Mouse (Mus musculus) liver, embryonic 12.5 days (tissue): ENCODE results near the gene Unk. TPM values are rescaled to one million over a fixed set of nuclear protein-coding genes. Genes with fewer than 3 reads are reported as not detected.
A peak's percentile ranks its signal among the peaks of the same experiment; 100 is the strongest.
"Not testable (repeated sequence)": the region's sequence is repeated elsewhere in the genome, so short reads cannot be mapped to it uniquely, and the experiment has no call there.

Experiments used
- ATAC-seq: fragments of 200-750 bp; cut with Nextera tagmentation; 2 replicates; pipeline ENCODE4 v1.8.0; 2017; ENCODE audit warnings: moderate number of reproducible peaks, mild to moderate bottlenecking, moderate library complexity
- H3K27ac ChIP-seq: fragments of 300-500 bp; sonication (generic); 2 replicates; pipeline ENCODE4 v1.5.1; 2016; ENCODE audit warnings: mild to moderate bottlenecking
- H3K27me3 ChIP-seq: fragments of 300-500 bp; sonication (generic); replicated peaks from 2 replicates; pipeline ENCODE4 v1.6.1; 2016; ENCODE audit warnings: mild to moderate bottlenecking, moderate library complexity
- H3K36me3 ChIP-seq: fragments of 300-500 bp; sonication (generic); 2 replicates; pipeline ENCODE4 v1.6.1; 2016; ENCODE audit warnings: mild to moderate bottlenecking, moderate library complexity
- H3K4me1 ChIP-seq: fragments of 300-500 bp; sonication (generic); 2 replicates; pipeline ENCODE4 v1.6.1; 2016
- H3K4me2 ChIP-seq: fragments of 300-500 bp; sonication (generic); 2 replicates; pipeline ENCODE4 v1.6.1; 2016; ENCODE audit warnings: mild to moderate bottlenecking, moderate library complexity
- H3K4me3 ChIP-seq: fragments of 300-500 bp; sonication (generic); 2 replicates; pipeline ENCODE4 v1.5.1; 2016; ENCODE audit warnings: mild to moderate bottlenecking, moderate library complexity
- H3K9ac ChIP-seq: fragments of 300-500 bp; sonication (generic); 2 replicates; pipeline ENCODE4 v1.6.1; 2016; ENCODE audit warnings: mild to moderate bottlenecking, moderate library complexity
- H3K9me3 ChIP-seq: fragments of 300-500 bp; sonication (generic); replicated peaks from 2 replicates; pipeline ENCODE4 v1.6.1; 2016; ENCODE audit warnings: mild to moderate bottlenecking, moderate library complexity
- WGBS: fragments of 180-500 bp; shearing (Covaris S2); methylation state at CpG from one replicate; pipeline ENCODE4 v1.1.7; 2016; ENCODE audit not compliant: insufficient replicate concordance; 5-methylcytosine and 5-hydroxymethylcytosine counted together
- polyA plus RNA-seq: library from polyadenylated mRNA; unstranded; fragments of >200 nt; fragmentation: Nextera tagmentation; extraction: Ambion mirVana; gene quantifications from 2 replicates; pipeline ENCODE4 v1.2.1, GENCODE M21; 2016

Gene Unk
- polyA plus RNA-seq, 1 experiment from 2014 or later, result 18.7 TPM

- not testable (repeated sequence) for ATAC-seq, H3K9me3 ChIP-seq, H3K27me3 ChIP-seq
- H3K4me3 ChIP-seq, result peak overlapping the region; percentile 96
- peaks cover 20% of the 10 kb centered on the region for H3K4me1 ChIP-seq
- 3% methylated on average over 18 of the region's 18 CpGs for WGBS
- peak overlapping the region; percentile 100 for H3K9ac ChIP-seq
- H3K4me2 ChIP-seq, result peak overlapping the region; percentile 71
- peak overlapping the region; percentile 100 for H3K27ac ChIP-seq
- H3K36me3 ChIP-seq, result peaks cover 22% of the 10 kb centered on the region
Observed at GRCm38 (mm10) chr11:116023074-116023770, 6.9 kb upstream of the Unk start.

- peak overlapping the region; percentile 100 for H3K9ac ChIP-seq
- H3K4me1 ChIP-seq, result peaks cover 24% of the 10 kb centered on the region
- peak overlapping the region; percentile 96 for H3K4me3 ChIP-seq
- ATAC-seq, result peak; percentile 62
- peak overlapping the region; percentile 100 for H3K27ac ChIP-seq
- peak overlapping the region; percentile 71 for H3K4me2 ChIP-seq
- H3K36me3 ChIP-seq, result peaks cover 22% of the 10 kb centered on the region
- no peaks in the 10 kb centered on the region for H3K9me3 ChIP-seq
- H3K27me3 ChIP-seq, result no peaks in the 10 kb centered on the region
- under 1% methylated on average over 56 of the region's 57 CpGs for WGBS
Observed at GRCm38 (mm10) chr11:116023771-116024355, 6.3 kb upstream of the Unk start.

GRCm38 (mm10) chr11:116024356-116024808 lies 5.7 kb upstream of the Unk start:
- peak overlapping the region; percentile 100 for H3K27ac ChIP-seq
- no peaks in the 10 kb centered on the region for H3K27me3 ChIP-seq
- H3K4me1 ChIP-seq, result peaks cover 29% of the 10 kb centered on the region
- H3K9me3 ChIP-seq, result no peaks in the 10 kb centered on the region
- WGBS, result 0% methylated on average over 37 of the region's 37 CpGs
- peak overlapping the region; percentile 71 for H3K4me2 ChIP-seq
- peak overlapping the region; percentile 100 for H3K9ac ChIP-seq
- peak; percentile 92 for ATAC-seq
- H3K4me3 ChIP-seq, result peak overlapping the region; percentile 96
- peaks cover 22% of the 10 kb centered on the region for H3K36me3 ChIP-seq

DNA sequence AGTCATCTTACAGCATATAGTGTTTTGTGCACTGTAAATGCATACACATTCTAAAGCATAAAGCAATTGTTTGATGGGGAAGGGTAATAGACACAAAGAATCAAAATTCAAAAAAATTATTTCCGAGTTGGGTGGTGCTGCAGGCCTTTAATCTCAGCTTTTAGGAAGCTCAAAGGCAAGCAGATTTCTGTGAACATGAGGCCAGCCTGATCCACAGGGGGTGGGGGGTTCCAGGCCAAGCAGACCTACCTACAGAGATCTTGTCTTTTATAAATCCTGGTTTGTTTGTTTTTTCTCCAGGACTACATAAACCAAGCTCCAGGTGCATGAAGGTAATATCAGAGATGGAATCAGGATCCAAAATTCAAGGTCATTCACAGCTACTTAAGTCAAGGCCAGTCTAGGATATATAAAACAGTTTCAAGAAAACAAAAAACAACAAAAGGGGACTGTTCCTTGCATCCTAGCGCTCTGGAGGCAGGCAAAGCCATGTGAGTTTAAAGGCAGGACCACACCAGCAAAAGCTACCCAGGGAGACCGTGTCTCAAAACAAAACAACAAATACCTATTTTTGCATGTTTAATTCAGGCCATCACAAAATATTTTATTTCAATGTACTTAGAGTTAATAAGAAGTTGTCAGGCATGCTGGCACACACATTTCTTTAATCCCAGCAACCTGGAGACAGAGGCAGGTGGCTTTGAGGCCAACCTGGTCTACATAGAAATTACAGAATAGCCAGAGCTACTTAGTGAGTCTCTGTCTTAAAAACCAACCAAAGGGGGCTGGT lies 4.9 kb upstream of the Unk start:
- Histone ChIP-seq H3K9me3 (no peaks in the 10 kb centered on the region), H3K27ac (peak overlapping the region; percentile 76), H3K4me2 (0 out of 2 replicates have a peak overlapping the region, but pooled peaks have one; percentile 10), H3K27me3 (no peaks in the 10 kb centered on the region), H3K4me1 (peaks cover 33% of the 10 kb centered on the region), H3K4me3 (no peak overlapping the region), H3K36me3 (peaks cover 22% of the 10 kb centered on the region), H3K9ac (no peak overlapping the region)
- 77% methylated on average over 3 of the region's 3 CpGs for WGBS
- no peak for ATAC-seq

GRCm38 (mm10) chr11:116027756-116028155 lies 2.4 kb upstream of the Unk start, which contains the start of gene H3f3b:
Gene H3f3b, minus strand, starts transcription at chr11:116027962.
- Histone ChIP-seq H3K9me3 (no peaks in the 10 kb centered on the region), H3K4me3 (no peak within 1 kb of the TSS), H3K4me2 (no peak within 1 kb of the TSS), H3K9ac (0 out of 2 replicates have a peak within 1 kb of the TSS, but pooled peaks have one; percentile 96), H3K27me3 (no peaks in the 10 kb centered on the region), H3K4me1 (peaks cover 40% of the 10 kb centered on the region), H3K36me3 (peaks cover 17% of the 10 kb centered on the region), H3K27ac (peak within 1 kb of the TSS; percentile 31)
- 78% methylated on average over 4 of the region's 4 CpGs for WGBS
- ATAC-seq, result no peak

DNA sequence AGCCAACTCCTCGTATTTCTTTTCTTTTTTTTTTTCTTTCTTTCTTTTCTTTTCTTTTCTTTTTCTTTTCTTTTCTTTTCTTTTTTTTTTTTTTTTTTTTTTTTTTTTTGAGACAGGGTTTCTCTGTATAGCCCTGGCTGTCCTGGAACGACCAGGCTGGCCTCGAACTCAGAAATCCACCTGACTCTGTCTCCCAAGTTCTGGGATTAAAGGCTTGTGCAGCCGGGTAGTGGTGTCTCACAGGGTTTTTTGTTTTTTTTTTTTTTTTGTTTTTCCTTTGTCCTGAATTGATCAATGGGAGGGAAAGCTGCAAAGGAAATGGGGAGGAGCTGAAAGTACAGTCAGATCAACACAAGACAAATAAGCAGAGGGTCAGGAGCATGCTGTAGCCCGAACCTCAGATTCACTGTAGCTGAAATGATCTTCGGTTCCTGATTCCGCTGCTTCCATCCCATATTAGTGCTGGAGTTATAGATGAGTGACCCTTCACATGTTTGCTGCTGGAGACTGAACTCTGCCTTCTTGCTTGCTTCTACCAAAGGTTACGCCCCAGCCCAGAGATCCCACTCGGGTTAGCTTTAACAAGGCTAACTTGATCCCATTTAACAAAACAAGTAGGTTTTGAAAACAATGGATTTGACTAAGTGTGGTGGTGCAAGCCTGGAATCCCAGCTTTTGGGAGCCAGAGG lies 1.8 kb upstream of the Unk start:
- peaks cover 21% of the 10 kb centered on the region for H3K36me3 ChIP-seq
- no peaks in the 10 kb centered on the region for H3K27me3 ChIP-seq
- no peak overlapping the region for H3K4me2 ChIP-seq
- WGBS, result 76% methylated on average over 9 of the region's 9 CpGs
- no peak for ATAC-seq
- no peaks in the 10 kb centered on the region for H3K9me3 ChIP-seq
- H3K4me1 ChIP-seq, result peaks cover 45% of the 10 kb centered on the region
- peak overlapping the region; percentile 31 for H3K27ac ChIP-seq
- H3K9ac ChIP-seq, result no peak overlapping the region
- no peak overlapping the region for H3K4me3 ChIP-seq

GRCm38 (mm10) chr11:116029086-116029865 lies 846 bp upstream of the Unk start:
- H3K4me3 ChIP-seq, result peak overlapping the region; percentile 76
- H3K9ac ChIP-seq, result peak overlapping the region; percentile 96
- H3K9me3 ChIP-seq, result no peaks in the 10 kb centered on the region
- 54% methylated on average over 6 of the region's 6 CpGs for WGBS
- peaks cover 48% of the 10 kb centered on the region for H3K4me1 ChIP-seq
- peaks cover 27% of the 10 kb centered on the region for H3K36me3 ChIP-seq
- no peak for ATAC-seq
- no peaks in the 10 kb centered on the region for H3K27me3 ChIP-seq
- H3K27ac ChIP-seq, result peak overlapping the region; percentile 97
- H3K4me2 ChIP-seq, result peak overlapping the region; percentile 83

- Histone ChIP-seq H3K27ac (peak overlapping the region; percentile 97), H3K4me2 (peak overlapping the region; percentile 83), H3K27me3 (no peaks in the 10 kb centered on the region), H3K36me3 (peaks cover 43% of the 10 kb centered on the region), H3K4me3 (peak overlapping the region; percentile 76), H3K9ac (peak overlapping the region; percentile 96), H3K9me3 (no peaks in the 10 kb centered on the region), H3K4me1 (peaks cover 45% of the 10 kb centered on the region)
- ATAC-seq, result peak; percentile 13
- WGBS, result 23% methylated on average over 14 of the region's 14 CpGs
Observed at GRCm38 (mm10) chr11:116030898-116031845, 1.1 kb downstream of the Unk start.

- H3K9me3 ChIP-seq, result no peaks in the 10 kb centered on the region
- H3K4me3 ChIP-seq, result no peak overlapping the region
- peaks cover 34% of the 10 kb centered on the region for H3K4me1 ChIP-seq
- no peak overlapping the region for H3K9ac ChIP-seq
- 85% methylated on average over 6 of the region's 6 CpGs for WGBS
- peaks cover 63% of the 10 kb centered on the region for H3K36me3 ChIP-seq
- H3K4me2 ChIP-seq, result no peak overlapping the region
- ATAC-seq, result no peak
- H3K27ac ChIP-seq, result no peak overlapping the region
- no peaks in the 10 kb centered on the region for H3K27me3 ChIP-seq
Observed at GRCm38 (mm10) chr11:116034584-116034983, 4.5 kb downstream of the Unk start.

DNA sequence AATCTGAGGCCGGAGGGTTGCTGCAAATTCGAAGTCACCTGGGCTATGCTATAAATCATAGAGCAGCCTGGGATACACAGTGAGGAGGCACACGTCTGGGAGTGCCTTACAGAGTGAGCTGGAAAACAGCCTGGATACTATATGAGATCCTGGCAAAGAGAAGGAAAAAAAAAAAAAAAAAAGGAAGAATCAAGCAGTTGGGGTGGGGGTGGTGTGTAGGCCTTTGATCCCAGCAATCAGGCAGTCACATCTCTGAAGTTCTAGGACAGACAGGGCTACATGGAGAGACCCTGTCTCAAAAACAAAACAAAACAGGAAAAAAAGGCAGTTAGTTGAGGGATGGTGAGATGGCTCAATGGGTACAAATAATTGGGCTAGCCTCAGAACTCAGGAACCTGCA lies 6.5 kb downstream of the Unk start:
- no peaks in the 10 kb centered on the region for H3K27me3 ChIP-seq
- peaks cover 22% of the 10 kb centered on the region for H3K4me1 ChIP-seq
- no peak for ATAC-seq
- H3K9me3 ChIP-seq, result no peaks in the 10 kb centered on the region
- peaks cover 79% of the 10 kb centered on the region for H3K36me3 ChIP-seq
- H3K9ac ChIP-seq, result no peak overlapping the region
- whole genome bisulfite sequencing, result 93% methylated on average over 3 of the region's 3 CpGs
- H3K4me2 ChIP-seq, result no peak overlapping the region
- H3K4me3 ChIP-seq, result no peak overlapping the region
- H3K27ac ChIP-seq, result no peak overlapping the region
